Mouse (Mus musculus) mature B cell (primary cell): ENCODE measurements around the gene Gpc6.

Experiments
- in situ Hi-C: fragments of 300-500 bp; cut with MboI; formaldehyde crosslinking; loops from 2 replicates; pipeline ENCODE4 v1.14.3; 2019

Gene Gpc6

DNA sequence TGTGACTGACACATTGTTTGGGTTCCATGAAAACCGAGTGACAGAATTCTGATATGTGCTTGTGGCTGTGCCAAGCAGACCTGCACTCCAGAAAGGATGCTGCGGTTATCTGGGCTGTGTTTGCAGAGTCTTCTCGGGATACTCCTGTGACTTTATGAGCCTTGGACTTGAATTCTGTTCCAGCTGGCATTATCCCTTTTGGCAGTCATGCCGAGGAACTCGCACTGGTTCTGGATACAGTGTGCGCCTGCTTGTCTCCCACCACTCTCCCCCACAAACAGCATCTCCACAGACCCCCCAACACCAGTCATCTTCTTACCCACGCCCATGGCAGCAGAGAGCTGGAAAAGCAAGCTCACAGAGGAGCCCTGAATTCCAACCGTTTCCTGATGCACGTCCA is 1084.4 kb downstream of the Gpc6 start:
- in situ Hi-C loops: no loop called here

DNA sequence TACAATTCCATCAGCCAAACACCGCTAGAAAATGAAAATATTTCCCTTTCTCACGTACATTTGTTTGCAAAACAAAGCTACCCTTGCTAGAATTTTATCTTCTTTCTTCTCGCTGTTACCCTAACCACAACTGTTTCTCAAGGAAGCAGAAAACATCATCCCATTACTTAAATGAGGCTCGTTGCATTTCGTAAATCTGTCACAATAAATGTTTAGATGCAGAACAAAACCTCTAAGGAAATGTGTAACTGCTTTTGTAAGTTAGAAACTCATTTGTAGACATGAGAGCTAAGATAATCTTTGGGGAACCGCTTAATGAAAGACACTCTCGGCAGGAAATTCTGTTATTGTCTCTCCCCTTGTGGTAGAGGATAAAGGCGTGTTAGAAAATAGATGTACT is 1088.1 kb downstream of the Gpc6 start:
- in situ Hi-C loops: no loop called here

- in situ Hi-C loops: no loop called here
These were observed 1094.2 kb downstream of the Gpc6 start for GRCm38 (mm10) chr14:118019314-118019713.

GRCm38 (mm10) chr14:118021867-118022543 is 1096.9 kb downstream of the Gpc6 start:
- in situ Hi-C loops: no loop called here
